Mouse (Mus musculus) embryonic fibroblast, embryonic 13.5 days (primary cell): ENCODE data around the gene Atic.

Source experiments
- CTCF ChIP-seq: IDR thresholded peaks from 2 replicates; pipeline ENCODE4 v1.5.1; 2011; ENCODE audit warnings: mild to moderate bottlenecking, control low read depth, low read length, moderate library complexity, borderline replicate concordance; ENCODE audit not compliant: insufficient read depth
- POLR2A ChIP-seq: IDR thresholded peaks from 2 replicates; pipeline ENCODE4 v1.6.1; 2011; ENCODE audit warnings: low read depth, mild to moderate bottlenecking, control low read depth, low read length, moderate library complexity

- TF ChIP-seq CTCF (no peak), POLR2A (no peak)
These were observed 64.6 kb downstream of the Atic start for GRCm38 (mm10) chr1:71621526-71621925.
